Mouse (Mus musculus) midbrain, embryonic 13.5 days (tissue): ENCODE results near the gene Tmc1. TPM values are rescaled to one million over a fixed set of nuclear protein-coding genes. Genes with fewer than 3 reads are reported as not detected.

ENCODE experiments used
- ATAC-seq: fragments of 200-750 bp; cut with Nextera tagmentation; 2 replicates; pipeline ENCODE4 v1.8.0; 2017; ENCODE audit warnings: mild to moderate bottlenecking, moderate TSS enrichment, moderate library complexity
- H3K27ac ChIP-seq: fragments of 300-500 bp; sonication (generic); 2 replicates; pipeline ENCODE4 v1.5.1; 2015; ENCODE audit warnings: inconsistent platforms, mild to moderate bottlenecking, moderate library complexity
- H3K27me3 ChIP-seq: fragments of 300-500 bp; sonication (generic); 2 replicates; pipeline ENCODE4 v1.6.1; 2015; ENCODE audit warnings: mild to moderate bottlenecking, inconsistent platforms
- H3K36me3 ChIP-seq: fragments of 300-500 bp; sonication (generic); 2 replicates; pipeline ENCODE4 v1.6.1; 2015; ENCODE audit warnings: mild to moderate bottlenecking, inconsistent platforms
- H3K4me1 ChIP-seq: fragments of 300-500 bp; sonication (generic); replicated peaks from 2 replicates; pipeline ENCODE4 v1.6.1; 2015; ENCODE audit warnings: inconsistent platforms
- H3K4me2 ChIP-seq: fragments of 300-500 bp; sonication (generic); replicated peaks from 2 replicates; pipeline ENCODE4 v1.6.1; 2015; ENCODE audit warnings: moderate library complexity, mild to moderate bottlenecking, inconsistent platforms
- H3K4me3 ChIP-seq: fragments of 300-500 bp; sonication (generic); replicated peaks from 2 replicates; pipeline ENCODE4 v1.5.1; 2015; ENCODE audit warnings: mild to moderate bottlenecking, inconsistent platforms
- H3K9ac ChIP-seq: fragments of 300-500 bp; sonication (generic); replicated peaks from 2 replicates; pipeline ENCODE4 v1.6.1; 2015; ENCODE audit warnings: mild to moderate bottlenecking, inconsistent platforms
- H3K9me3 ChIP-seq: fragments of 300-500 bp; sonication (generic); 2 replicates; pipeline ENCODE4 v1.6.1; 2016; ENCODE audit warnings: mild to moderate bottlenecking, inconsistent platforms
- WGBS: fragments of 180-500 bp; shearing (Covaris S2); methylation state at CpG from one replicate; pipeline ENCODE4 v1.1.7; 2015; 5-methylcytosine and 5-hydroxymethylcytosine counted together
- polyA plus RNA-seq: library from polyadenylated mRNA; unstranded; fragments of >200 nt; fragmentation: Nextera tagmentation; extraction: Ambion mirVana; gene quantifications from 2 replicates; pipeline ENCODE4 v1.2.1, GENCODE M21; 2015

Gene Tmc1
- polyA plus RNA-seq: 0.07 and 0.09 TPM in 2 replicates

DNA sequence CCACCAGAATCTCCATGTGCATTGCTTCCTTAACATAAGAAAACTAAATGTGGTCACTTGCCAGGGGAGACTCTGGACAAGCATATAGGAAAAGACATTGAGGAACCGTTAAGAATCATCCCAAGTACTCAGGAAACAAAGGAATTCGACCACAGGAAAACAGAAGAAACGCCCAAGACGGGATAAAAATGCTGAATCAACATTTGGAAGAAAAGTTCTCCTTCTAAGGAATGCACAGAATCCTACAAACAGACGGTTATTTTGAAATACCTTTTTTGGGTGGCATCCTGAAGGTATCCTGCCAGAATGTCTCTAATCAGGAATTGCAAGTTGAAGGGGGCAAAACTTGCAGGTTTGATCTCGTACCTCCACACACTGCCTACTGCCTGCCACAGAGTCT is at the start of gene Tmc1:
TSS of gene Tmc1 (minus strand) at position 329 of the 400 bp plus-strand sequence.
- H3K4me3 ChIP-seq: no peak within 1 kb of the TSS
- H3K9ac ChIP-seq: no peak within 1 kb of the TSS
- no peaks in the 10 kb centered on the region for H3K27me3 ChIP-seq
- H3K27ac ChIP-seq: no peak within 1 kb of the TSS
- no peaks in the 10 kb centered on the region for H3K9me3 ChIP-seq
- no peak within 1 kb of the TSS for H3K4me2 ChIP-seq
- ATAC-seq: no peak
- H3K4me1 ChIP-seq: no peaks in the 10 kb centered on the region
- 86% methylated on average over 6 of the region's 6 CpGs for WGBS
- no peaks in the 10 kb centered on the region for H3K36me3 ChIP-seq

DNA sequence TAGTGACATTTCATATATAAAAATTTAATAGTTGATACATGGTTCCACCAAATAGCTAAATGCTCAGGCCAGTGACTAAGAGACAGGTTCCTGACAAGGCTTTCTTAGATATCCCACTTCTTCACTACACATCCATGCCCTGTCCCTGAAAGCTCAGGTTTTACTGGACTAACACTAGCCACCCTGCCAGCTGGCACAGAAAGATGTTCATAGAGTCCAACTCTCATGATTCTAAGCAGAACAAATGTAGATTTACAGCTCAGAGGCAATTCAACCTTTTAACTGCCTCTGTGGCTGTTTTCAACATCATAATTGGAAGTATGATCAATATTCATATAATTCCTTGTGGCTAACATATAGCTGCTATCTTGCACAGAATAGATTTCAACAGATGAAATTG is 47.5 kb upstream of the Tmc1 start:
- no peaks in the 10 kb centered on the region for H3K27me3 ChIP-seq
- 0 out of 2 replicates have a peak, but pooled peaks cover 3% of the 10 kb centered on the region for H3K9me3 ChIP-seq
- no peak overlapping the region for H3K27ac ChIP-seq
- H3K4me3 ChIP-seq: no peak overlapping the region
- H3K9ac ChIP-seq: no peak overlapping the region
- no peaks in the 10 kb centered on the region for H3K4me1 ChIP-seq
- ATAC-seq: no peak
- H3K4me2 ChIP-seq: no peak overlapping the region
- no peaks in the 10 kb centered on the region for H3K36me3 ChIP-seq

DNA sequence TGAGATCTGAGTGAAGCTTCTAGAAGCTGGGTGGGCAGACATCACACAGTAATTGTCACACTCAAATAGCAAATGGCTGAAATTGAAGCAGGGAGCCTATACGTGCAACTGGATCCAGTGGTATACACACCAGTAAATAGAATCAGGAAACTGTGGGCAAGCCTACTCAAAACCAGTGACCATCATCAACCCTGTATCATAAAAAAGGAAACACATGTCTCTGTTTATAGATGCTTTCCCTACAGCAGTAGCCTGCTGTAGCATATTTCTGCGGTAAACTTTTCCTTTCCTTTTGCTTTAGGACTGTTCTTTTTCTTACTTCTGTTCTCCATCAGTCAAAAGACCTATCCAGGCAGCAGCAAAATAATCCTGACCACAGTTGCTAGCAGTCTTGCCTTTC is 25.2 kb upstream of the Tmc1 start:
- no peaks in the 10 kb centered on the region for H3K27me3 ChIP-seq
- H3K4me1 ChIP-seq: no peaks in the 10 kb centered on the region
- no peak overlapping the region for H3K4me3 ChIP-seq
- no peaks in the 10 kb centered on the region for H3K9me3 ChIP-seq
- 94% methylated on average over 2 of the region's 2 CpGs for WGBS
- no peak for ATAC-seq
- H3K4me2 ChIP-seq: no peak overlapping the region
- no peak overlapping the region for H3K27ac ChIP-seq
- H3K36me3 ChIP-seq: no peaks in the 10 kb centered on the region
- no peak overlapping the region for H3K9ac ChIP-seq

DNA sequence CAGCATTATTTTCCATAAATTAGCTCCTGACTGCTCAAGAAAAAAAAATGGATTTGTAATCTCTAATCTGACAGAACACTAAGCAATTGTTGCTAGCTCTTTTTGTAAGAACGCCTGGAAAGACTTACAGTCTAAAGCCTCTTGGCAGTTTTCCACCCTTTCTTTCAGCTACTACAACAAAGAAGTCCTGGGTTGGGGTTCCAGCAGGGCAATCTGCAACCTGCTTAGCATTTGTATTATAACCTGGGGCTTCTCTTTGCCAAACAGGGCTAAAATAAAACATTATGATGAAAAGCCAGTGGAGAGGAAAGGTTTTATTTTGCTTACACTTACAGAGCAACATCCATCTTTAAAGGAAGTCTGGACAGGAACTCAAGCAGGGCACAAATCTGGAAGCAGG is 24.1 kb upstream of the Tmc1 start:
- H3K27ac ChIP-seq: no peak overlapping the region; the same call in 1 of the 2 replicates
- H3K4me1 ChIP-seq: no peaks in the 10 kb centered on the region
- H3K9ac ChIP-seq: no peak overlapping the region
- no peak overlapping the region for H3K4me2 ChIP-seq
- H3K27me3 ChIP-seq: no peaks in the 10 kb centered on the region
- no peak overlapping the region for H3K4me3 ChIP-seq
- H3K36me3 ChIP-seq: no peaks in the 10 kb centered on the region
- ATAC-seq: 0 out of 2 replicates have a peak, but pooled peaks have one; percentile 53
- 8% methylated on average over 1 of the region's 1 CpGs for WGBS
- H3K9me3 ChIP-seq: no peaks in the 10 kb centered on the region

DNA sequence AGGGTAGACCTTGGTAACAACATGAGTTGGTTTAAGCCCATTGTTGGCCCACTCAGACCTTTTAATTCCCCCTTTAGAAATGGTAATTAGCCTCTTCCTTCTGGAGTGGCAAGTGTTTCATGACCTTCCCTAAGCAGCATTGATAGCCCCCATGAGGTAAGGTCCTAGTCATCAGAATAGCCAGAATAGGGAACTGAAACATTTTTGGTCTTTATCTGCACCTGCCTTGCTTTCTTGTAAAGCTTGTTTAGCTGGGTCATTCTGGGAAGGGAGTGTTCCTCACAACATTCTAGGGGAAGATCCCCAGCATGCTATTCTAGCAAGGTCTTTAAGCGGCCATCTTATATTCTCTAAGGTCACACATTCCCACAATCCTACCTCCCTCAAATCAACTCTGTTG is 17.9 kb upstream of the Tmc1 start:
- Histone ChIP-seq H3K27ac (no peak overlapping the region), H3K9me3 (no peaks in the 10 kb centered on the region), H3K4me1 (no peaks in the 10 kb centered on the region), H3K36me3 (no peaks in the 10 kb centered on the region), H3K9ac (no peak overlapping the region), H3K4me2 (no peak overlapping the region), H3K4me3 (no peak overlapping the region), H3K27me3 (no peaks in the 10 kb centered on the region)
- WGBS: 94% methylated on average over 1 of the region's 1 CpGs
- no peak for ATAC-seq

DNA sequence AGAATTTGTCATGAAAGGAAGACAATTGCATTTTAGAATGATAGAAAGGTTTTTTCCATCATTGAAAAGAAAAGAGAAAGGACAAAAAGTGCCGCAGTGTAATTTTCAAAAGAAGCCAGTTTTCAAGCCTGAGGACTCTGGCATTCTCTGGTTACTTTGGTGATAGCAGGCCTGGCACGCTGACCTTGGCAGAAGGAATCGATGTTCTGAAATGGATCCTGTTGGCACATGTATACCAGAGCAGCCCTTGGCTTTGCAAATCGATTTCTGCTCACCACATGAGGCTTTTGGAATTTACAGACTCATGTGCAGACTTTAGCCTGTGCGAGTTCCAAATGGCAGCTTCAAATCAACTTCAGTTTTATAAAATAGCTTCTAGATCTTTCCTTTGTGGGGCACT is 813 bp upstream of the Tmc1 start:
- H3K36me3 ChIP-seq: no peaks in the 10 kb centered on the region
- WGBS: 91% methylated on average over 5 of the region's 5 CpGs
- ATAC-seq: no peak
- no peak overlapping the region for H3K9ac ChIP-seq
- no peaks in the 10 kb centered on the region for H3K9me3 ChIP-seq
- H3K27me3 ChIP-seq: no peaks in the 10 kb centered on the region
- no peaks in the 10 kb centered on the region for H3K4me1 ChIP-seq
- no peak overlapping the region for H3K4me2 ChIP-seq
- H3K4me3 ChIP-seq: no peak overlapping the region
- no peak overlapping the region for H3K27ac ChIP-seq

DNA sequence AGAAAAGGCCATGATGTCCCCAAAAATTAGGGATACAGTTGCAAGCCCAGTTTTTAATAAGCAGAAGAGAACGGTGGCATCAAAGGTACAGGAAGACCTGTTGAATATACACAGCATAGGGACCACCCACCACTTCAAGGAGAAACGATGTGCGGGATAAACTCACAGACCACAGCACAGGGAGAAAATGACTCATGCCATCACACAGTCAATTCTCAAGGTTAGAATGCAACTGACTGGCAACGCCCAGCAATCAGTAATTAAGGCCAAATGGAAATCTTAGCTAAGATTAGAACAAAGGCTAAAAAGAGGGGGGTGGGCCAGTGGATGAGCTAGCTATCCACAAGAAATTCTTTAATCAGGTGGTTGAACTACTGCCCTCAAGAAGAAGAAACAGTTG is 9.6 kb downstream of the Tmc1 start:
- 75% methylated on average over 4 of the region's 4 CpGs for WGBS
- ATAC-seq: no peak
- Histone ChIP-seq H3K4me1 (no peaks in the 10 kb centered on the region), H3K4me2 (no peak overlapping the region), H3K36me3 (no peaks in the 10 kb centered on the region), H3K27me3 (no peaks in the 10 kb centered on the region), H3K9ac (no peak overlapping the region), H3K4me3 (no peak overlapping the region), H3K27ac (no peak overlapping the region), H3K9me3 (no peaks in the 10 kb centered on the region)

DNA sequence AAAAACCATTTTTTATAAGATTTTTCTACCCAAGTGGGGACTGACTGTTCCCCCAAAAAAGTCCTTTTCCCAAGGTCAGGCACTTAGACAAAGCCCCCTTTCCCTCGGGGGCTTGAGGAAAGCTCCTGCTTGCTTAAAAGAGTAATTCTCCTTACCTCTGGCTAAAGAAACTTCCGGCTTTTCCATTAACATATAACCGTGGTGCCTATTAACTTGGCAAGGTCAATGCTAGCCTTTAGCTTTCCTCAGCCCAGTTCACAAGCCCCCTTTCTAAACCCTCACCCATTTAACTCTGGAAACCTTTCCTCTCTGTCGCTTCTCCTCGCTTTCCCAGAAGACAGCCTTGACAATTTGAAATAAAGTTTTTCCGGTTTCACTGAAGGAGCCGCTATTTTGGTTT is 29.7 kb downstream of the Tmc1 start:
- H3K9ac ChIP-seq: no peak overlapping the region
- no peaks in the 10 kb centered on the region for H3K9me3 ChIP-seq
- H3K27ac ChIP-seq: no peak overlapping the region
- H3K4me1 ChIP-seq: peaks cover 15% of the 10 kb centered on the region
- peak; percentile 34; the same call in 1 of the 2 replicates for ATAC-seq
- no peaks in the 10 kb centered on the region for H3K27me3 ChIP-seq
- H3K4me3 ChIP-seq: no peak overlapping the region
- 50% methylated on average over 7 of the region's 7 CpGs for WGBS
- no peaks in the 10 kb centered on the region for H3K36me3 ChIP-seq
- peak overlapping the region; percentile 17 for H3K4me2 ChIP-seq

DNA sequence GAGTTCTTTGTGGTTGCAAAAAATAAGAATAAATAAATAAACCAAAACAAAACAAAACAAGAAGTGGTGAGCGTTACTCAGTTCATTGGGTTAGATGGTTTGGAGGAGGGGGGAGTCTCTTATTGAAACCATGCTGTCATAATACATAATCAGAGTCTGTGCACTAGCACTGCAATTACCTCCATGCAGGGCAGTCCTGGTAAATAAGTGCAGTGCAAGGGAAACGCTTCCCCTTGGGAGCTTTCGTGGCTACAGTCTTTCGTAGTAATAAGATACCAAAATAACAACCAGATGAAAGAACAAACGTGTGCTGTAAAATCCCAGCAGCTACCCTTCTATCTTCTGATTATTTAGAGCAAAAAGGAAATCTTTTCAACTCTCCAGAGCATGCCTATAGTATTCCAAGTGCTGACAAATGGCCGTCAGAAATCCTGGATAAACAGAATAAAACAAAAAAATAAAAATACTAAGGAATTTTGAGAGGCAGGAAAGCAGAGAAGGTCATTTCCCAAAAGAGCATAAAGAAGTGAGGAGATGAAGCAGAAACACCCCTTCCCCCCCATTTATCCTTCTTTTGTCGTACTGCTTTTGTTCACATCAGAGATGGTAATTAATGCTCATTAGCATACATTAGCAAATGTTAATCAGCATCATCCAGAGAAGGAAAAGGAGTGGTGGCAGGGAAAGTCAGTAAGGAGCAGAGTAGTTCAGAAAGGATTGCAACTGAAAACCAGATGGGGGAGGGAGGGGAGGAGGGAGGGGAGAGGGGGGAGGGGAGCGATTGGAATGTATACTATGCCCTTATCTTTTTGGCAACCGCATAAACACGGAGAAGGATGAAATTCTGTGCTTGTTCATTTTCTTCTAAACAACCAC is 30.4 kb downstream of the Tmc1 start:
- peak overlapping the region; percentile 56; the same call in 1 of the 2 replicates for H3K27ac ChIP-seq
- H3K9ac ChIP-seq: no peak overlapping the region
- WGBS: 15% methylated on average over 10 of the region's 10 CpGs
- H3K9me3 ChIP-seq: no peaks in the 10 kb centered on the region
- peaks cover 15% of the 10 kb centered on the region for H3K4me1 ChIP-seq
- no peaks in the 10 kb centered on the region for H3K27me3 ChIP-seq
- peak overlapping the region; percentile 17 for H3K4me2 ChIP-seq
- no peaks in the 10 kb centered on the region for H3K36me3 ChIP-seq
- ATAC-seq: peak; percentile 91
- no peak overlapping the region for H3K4me3 ChIP-seq

DNA sequence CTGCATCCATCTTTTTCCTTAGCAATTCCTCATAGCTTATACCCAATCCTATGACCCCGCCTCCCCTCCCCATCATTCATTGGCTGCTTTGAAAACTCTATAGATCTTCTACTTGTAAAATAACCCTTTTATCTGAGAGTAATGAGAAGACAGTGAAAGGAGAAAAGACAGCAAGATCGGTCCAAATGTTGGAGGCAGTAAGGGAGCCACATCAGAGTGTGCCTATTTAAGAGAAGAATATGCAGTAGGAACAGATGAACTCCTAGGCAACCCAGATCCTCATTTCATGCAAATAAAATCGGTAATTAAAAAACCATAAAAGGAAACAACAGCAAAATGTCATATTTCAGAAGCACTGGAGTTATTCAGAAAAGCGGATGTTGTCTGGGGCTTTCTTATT is 35.8 kb downstream of the Tmc1 start:
- Histone ChIP-seq H3K36me3 (no peaks in the 10 kb centered on the region), H3K9me3 (no peaks in the 10 kb centered on the region), H3K27me3 (no peaks in the 10 kb centered on the region), H3K4me2 (no peak overlapping the region), H3K4me1 (peaks cover under 1% of the 10 kb centered on the region), H3K4me3 (no peak overlapping the region), H3K27ac (no peak overlapping the region), H3K9ac (no peak overlapping the region)
- ATAC-seq: no peak
- 90% methylated on average over 4 of the region's 4 CpGs for WGBS

DNA sequence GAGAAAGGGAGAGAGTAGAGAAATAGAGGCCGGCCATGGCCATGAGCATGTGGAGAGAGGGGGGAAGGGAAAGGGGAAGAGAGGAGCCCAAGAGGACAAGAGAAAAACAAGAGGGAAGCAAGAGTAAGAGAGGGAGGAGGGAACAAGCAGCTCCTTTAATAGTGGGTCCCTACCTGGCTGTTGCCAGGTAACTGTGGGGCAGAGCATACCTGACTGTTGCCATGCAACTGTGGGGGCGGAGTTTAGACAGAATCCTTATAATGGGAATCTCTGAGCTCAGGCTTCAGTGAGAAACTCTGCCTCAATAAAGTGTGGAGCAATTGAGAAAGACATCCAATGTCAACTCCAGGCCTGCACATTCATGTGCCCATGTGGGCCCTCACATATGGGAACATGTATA is 38.9 kb downstream of the Tmc1 start:
- Histone ChIP-seq H3K9me3 (no peaks in the 10 kb centered on the region), H3K9ac (no peak overlapping the region), H3K4me1 (no peaks in the 10 kb centered on the region), H3K4me2 (no peak overlapping the region), H3K27me3 (no peaks in the 10 kb centered on the region), H3K4me3 (no peak overlapping the region), H3K36me3 (no peaks in the 10 kb centered on the region), H3K27ac (no peak overlapping the region)
- WGBS: 93% methylated on average over 2 of the region's 2 CpGs
- no peak for ATAC-seq

DNA sequence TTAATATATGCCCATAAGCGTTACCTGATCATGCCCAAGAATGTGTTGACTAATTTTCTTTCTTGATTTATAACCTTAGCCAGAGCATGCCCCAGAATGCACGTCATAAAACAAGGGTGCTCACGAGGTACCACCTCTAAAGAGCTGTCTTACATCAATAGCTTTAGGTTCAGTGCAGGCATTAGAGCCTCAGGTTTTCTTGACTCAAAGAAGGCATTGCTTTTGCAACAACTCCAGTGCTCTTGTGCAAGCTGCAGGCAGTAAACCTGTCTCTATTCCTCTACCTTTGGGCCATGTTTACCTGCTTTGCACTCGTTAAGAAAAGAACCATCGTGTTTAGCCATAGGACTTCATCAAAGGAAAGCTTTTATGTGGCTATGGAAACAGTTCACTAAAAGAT is 43.6 kb downstream of the Tmc1 start:
- no peaks in the 10 kb centered on the region for H3K9me3 ChIP-seq
- H3K27ac ChIP-seq: no peak overlapping the region
- no peak overlapping the region for H3K9ac ChIP-seq
- no peaks in the 10 kb centered on the region for H3K36me3 ChIP-seq
- no peaks in the 10 kb centered on the region for H3K4me1 ChIP-seq
- H3K27me3 ChIP-seq: no peaks in the 10 kb centered on the region
- ATAC-seq: no peak
- H3K4me2 ChIP-seq: no peak overlapping the region
- WGBS: 83% methylated on average over 5 of the region's 5 CpGs
- H3K4me3 ChIP-seq: no peak overlapping the region

DNA sequence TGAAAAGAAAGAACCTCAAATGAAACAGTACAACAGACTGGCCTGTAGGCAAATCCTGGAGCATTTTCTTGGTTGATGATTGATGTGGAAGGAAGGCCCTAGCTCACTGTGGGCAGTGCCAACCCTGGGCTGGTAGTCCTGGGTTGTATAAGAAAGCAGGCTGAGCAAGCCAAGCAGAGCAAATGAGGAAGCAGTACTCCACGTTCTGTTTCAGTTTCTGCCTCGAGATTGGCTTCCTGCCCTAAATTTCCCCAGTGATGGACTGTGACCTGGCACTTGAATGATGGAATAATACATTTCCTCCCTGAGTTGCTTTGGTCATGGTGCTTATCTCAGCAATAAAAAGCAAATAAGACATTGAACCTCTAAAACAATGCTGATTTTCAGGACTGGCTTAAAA is 72.8 kb downstream of the Tmc1 start:
- WGBS: 64% methylated on average over 2 of the region's 2 CpGs
- Histone ChIP-seq H3K4me2 (no peak overlapping the region), H3K4me1 (no peaks in the 10 kb centered on the region), H3K27ac (no peak overlapping the region), H3K9ac (no peak overlapping the region), H3K36me3 (no peaks in the 10 kb centered on the region), H3K27me3 (no peaks in the 10 kb centered on the region), H3K4me3 (no peak overlapping the region), H3K9me3 (no peaks in the 10 kb centered on the region)
- no peak for ATAC-seq
